Mouse (Mus musculus) ES-E14 (cell line): ENCODE measurements around the gene Cpn1. TPM values are rescaled to one million over a fixed set of nuclear protein-coding genes. Genes with fewer than 3 reads are reported as not detected.

Source experiments
- DNase-seq: peaks from one replicate; pipeline ENCODE4 v3.0.0-alpha.2; 2013; ENCODE audit warnings: low read depth, low spot score
- H3K27ac ChIP-seq: 2 replicates; pipeline ENCODE4 v1.5.1; 2012; ENCODE audit warnings: low read depth, mild to moderate bottlenecking, low read length, moderate library complexity, mixed read lengths; ENCODE audit not compliant: poor library complexity, insufficient read depth, severe bottlenecking
- H3K36me3 ChIP-seq: 2 replicates; pipeline ENCODE4 v1.6.1; 2012; ENCODE audit warnings: mild to moderate bottlenecking, low read length, moderate library complexity, mixed read lengths; ENCODE audit not compliant: control insufficient read depth, poor library complexity, insufficient read depth, severe bottlenecking
- H3K4me1 ChIP-seq, 2 experiments: fragments of 150-350 bp in 1 of 2; sonication (generic) in 1 of 2; 2 replicates each; pipeline ENCODE4 v1.6.1; 2012; ENCODE audit warnings: low read length in 2 of 2, mild to moderate bottlenecking in 1 of 2, mixed read lengths in 1 of 2; ENCODE audit not compliant: control insufficient read depth in 2 of 2, insufficient read depth in 2 of 2, poor library complexity in 1 of 2
- H3K4me3 ChIP-seq, 2 experiments: fragments of 150-350 bp in 1 of 2; sonication (generic) in 1 of 2; 2 replicates each; pipeline ENCODE4 v1.5.1; 2012; ENCODE audit warnings: low read length in 2 of 2, low read depth in 1 of 2, mild to moderate bottlenecking in 1 of 2, mixed read lengths in 1 of 2; ENCODE audit not compliant: insufficient read depth in 1 of 2, poor library complexity in 1 of 2, severe bottlenecking in 1 of 2
- H3K9ac ChIP-seq: 2 replicates; pipeline ENCODE4 v1.6.1; 2012; ENCODE audit warnings: low read depth, mild to moderate bottlenecking, low read length, mixed read lengths; ENCODE audit not compliant: poor library complexity, insufficient read depth, severe bottlenecking
- H3K9me3 ChIP-seq: fragments of 150-350 bp; sonication (generic); 2 replicates; pipeline ENCODE4 v1.6.1; 2012; ENCODE audit warnings: low read depth, mild to moderate bottlenecking, low read length; ENCODE audit not compliant: control insufficient read depth, insufficient read depth
- CHD2 ChIP-seq: IDR thresholded peaks from 2 replicates; pipeline ENCODE4 v1.6.1; 2014; ENCODE audit warnings: mild to moderate bottlenecking, low read depth, low read length, inconsistent platforms
- HCFC1 ChIP-seq: IDR thresholded peaks from 2 replicates; pipeline ENCODE4 v1.6.1; 2012; ENCODE audit warnings: low read length, inconsistent platforms, borderline replicate concordance; ENCODE audit not compliant: insufficient read depth
- MAFK ChIP-seq: IDR thresholded peaks from 2 replicates; pipeline ENCODE4 v1.6.1; 2014; ENCODE audit warnings: mild to moderate bottlenecking, low read depth, low read length, inconsistent platforms; ENCODE audit not compliant: insufficient read depth
- ZC3H11A ChIP-seq: IDR thresholded peaks from 2 replicates; pipeline ENCODE4 v1.6.1; 2012; ENCODE audit warnings: low read depth, mild to moderate bottlenecking, inconsistent platforms, low read length, borderline replicate concordance
- ZNF384 ChIP-seq: IDR thresholded peaks from 2 replicates; pipeline ENCODE4 v1.6.1; 2012; ENCODE audit warnings: low read depth, low read length, inconsistent platforms
- in situ Hi-C, 2 experiments: fragments of 600-800 bp; cut with MboI; formaldehyde crosslinking; loops; one replicate each; pipeline ENCODE4 v1.15.1; 2025; ENCODE audit warnings: low sequenced_read_pairs in 2 of 2, inconsistent platforms in 1 of 2; ENCODE audit not compliant: unreplicated experiment in 2 of 2
- total RNA-seq: library from RNA; depleted of rRNA; stranded (reverse); fragments of 300-350 nt; gene quantifications from 2 replicates; pipeline ENCODE4 v1.2.3, GENCODE M21; 2012

Cpn1 gene
- total RNA-seq, 1 experiment, result 11.8 TPM

DNA sequence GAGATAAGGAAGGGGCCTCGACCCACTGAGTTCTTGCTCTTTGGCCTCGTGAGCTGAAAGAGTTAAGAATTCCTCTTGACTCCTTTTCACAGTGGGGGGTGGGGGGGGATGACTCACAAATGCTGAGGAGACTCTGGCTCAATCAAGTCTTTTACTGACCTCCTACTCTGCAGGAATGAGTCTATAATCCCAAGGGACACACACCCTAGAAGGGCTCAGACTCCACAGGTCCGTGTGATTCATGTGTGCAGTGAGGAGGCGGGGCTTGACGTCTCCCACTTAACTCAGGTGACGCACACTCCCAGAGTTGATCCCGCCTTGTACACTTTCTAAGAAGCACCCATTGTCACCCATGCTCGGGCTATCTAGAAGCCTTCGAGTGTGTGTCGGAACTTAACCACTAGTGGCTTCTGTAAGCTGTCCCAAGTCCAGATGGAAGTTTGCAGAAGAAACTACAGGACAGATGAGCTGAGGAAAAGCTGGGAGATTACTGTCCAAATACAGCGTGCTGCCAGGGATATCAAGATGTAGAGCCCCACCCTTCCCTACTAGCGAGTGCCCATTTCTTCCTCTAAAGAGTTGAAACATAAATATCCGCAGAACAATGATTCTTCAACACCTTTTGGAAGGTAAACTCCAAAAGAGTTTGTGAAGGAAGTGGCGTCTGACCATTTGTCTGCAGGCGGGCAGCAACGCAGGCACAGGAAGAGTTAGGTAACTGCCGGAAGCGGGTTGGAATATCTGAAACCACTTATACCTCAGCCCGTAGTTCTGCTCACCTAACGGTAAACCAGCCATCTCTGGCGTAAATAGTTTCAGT lies 69.6 kb downstream of the Cpn1 start:
- Histone ChIP-seq H3K36me3 (no peaks in the 10 kb centered on the region), H3K27ac (no peak overlapping the region), H3K4me3 (peak overlapping the region; percentile 7 to 43), H3K9ac (peak overlapping the region; percentile 10; the same call in 1 of the 2 replicates), H3K4me1 (peaks cover 3 to 16% of the 10 kb centered on the region in 2 experiments; a peak in 3 of 4 replicates), H3K9me3 (no peaks in the 10 kb centered on the region)
- DNase-seq, result no peak
- in situ Hi-C loops, result no loop called here
- TF ChIP-seq HCFC1 (no peak), ZNF384 (no peak), CHD2 (no peak), ZC3H11A (no peak), MAFK (no peak)

DNA sequence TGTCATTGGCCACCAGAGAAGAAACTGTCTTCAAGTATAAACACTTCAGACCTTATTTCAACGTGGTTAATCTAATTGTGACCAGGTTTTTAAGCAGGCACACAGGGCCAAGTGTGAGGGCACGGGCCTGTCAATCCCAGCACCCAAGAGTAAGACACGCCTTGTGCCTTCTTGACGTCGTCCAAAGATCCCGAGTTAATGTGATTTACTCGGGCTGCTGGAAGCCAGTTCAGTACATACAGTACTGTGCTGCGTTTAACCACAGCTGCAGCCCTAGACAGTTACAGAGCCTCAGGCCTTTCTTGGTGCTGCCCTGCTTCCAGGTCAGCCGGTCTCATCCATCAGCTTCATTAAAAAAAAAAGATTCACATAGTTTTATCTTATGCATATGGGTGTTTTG lies 70.9 kb downstream of the Cpn1 start:
- H3K4me3 ChIP-seq, result no peak overlapping the region
- H3K4me1 ChIP-seq, result peaks cover 3 to 10% of the 10 kb centered on the region in 2 experiments; a peak in 3 of 4 replicates
- no peak overlapping the region for H3K9ac ChIP-seq
- no peak for DNase-seq
- no peak overlapping the region for H3K27ac ChIP-seq
- in situ Hi-C loops, result no loop called here
- no peaks in the 10 kb centered on the region for H3K9me3 ChIP-seq
- H3K36me3 ChIP-seq, result no peaks in the 10 kb centered on the region
- TF ChIP-seq MAFK, result no peak
- TF ChIP-seq ZC3H11A, result no peak
- no peak for TF ChIP-seq CHD2
- TF ChIP-seq HCFC1, result no peak
- no peak for TF ChIP-seq ZNF384

DNA sequence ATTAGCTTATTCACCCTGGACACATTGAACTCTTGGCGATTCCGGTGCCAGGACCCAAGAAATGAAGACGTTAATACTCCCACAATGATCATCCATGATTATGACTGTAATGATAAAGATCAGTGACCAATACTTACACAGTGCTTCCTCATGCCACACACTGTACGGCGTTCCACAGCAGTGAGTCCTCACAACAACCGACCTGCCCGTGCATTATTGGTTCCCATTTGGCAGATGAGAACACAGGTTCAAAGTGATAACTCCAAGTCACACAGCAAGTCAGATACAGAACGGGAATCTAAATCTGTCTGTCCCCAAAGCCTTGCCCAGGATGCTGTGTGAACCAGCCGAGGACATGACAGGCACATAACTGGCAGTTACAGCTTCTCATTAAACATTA lies 71.4 kb downstream of the Cpn1 start:
- no peak overlapping the region for H3K4me3 ChIP-seq
- no peak for DNase-seq
- H3K4me1 ChIP-seq, result peaks cover 3 to 9% of the 10 kb centered on the region in 2 experiments; a peak in 3 of 4 replicates
- in situ Hi-C loops, result no loop called here
- H3K27ac ChIP-seq, result no peak overlapping the region
- TF ChIP-seq HCFC1, result no peak
- no peak for TF ChIP-seq ZNF384
- no peak for TF ChIP-seq ZC3H11A
- no peak for TF ChIP-seq CHD2
- TF ChIP-seq MAFK, result no peak
- H3K9ac ChIP-seq, result no peak overlapping the region
- no peaks in the 10 kb centered on the region for H3K9me3 ChIP-seq
- H3K36me3 ChIP-seq, result no peaks in the 10 kb centered on the region

DNA sequence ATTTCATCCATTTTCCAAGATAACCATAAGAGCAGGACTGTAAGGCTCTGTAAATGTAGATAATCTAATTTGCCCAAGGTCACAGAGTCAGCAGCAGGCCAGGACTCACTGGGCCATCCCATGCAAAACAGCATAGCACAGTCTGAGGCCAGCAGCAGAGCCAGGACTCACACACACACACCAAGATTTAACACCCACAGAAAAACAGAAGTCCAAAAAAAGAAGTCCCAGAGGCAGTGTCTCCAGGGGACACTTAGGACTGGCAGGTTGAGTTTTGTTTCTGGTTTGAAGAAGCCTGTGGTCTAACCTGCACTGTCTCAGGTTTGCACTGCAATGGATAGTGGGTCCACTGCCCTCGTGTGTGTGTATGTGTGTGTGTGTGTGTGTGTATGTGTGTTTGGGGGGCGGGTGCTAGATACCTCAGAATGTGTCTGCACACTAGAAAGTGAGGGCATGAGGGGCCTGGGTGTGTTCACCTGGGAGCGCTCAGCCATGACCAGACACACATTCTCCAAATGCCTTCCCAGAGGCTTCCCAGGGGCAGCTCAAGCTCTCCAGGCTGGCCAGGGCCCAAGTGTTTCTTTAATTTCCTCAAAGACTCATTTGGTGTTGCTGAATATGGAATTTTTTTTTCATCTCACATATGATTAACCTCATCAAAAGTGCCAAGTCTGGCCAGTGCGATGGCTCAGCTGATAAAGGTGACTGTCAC lies 73.4 kb downstream of the Cpn1 start:
- DNase-seq, result no peak
- Histone ChIP-seq H3K4me1 (peaks cover 0 to 6% of the 10 kb centered on the region in 2 experiments; a peak in 2 of 4 replicates), H3K4me3 (no peak overlapping the region), H3K9me3 (no peaks in the 10 kb centered on the region), H3K36me3 (no peaks in the 10 kb centered on the region), H3K9ac (no peak overlapping the region), H3K27ac (no peak overlapping the region)
- no peak for TF ChIP-seq CHD2
- no peak for TF ChIP-seq ZC3H11A
- no peak for TF ChIP-seq HCFC1
- no peak for TF ChIP-seq MAFK
- TF ChIP-seq ZNF384, result no peak
- in situ Hi-C loops, result no loop called here
